Mouse (Mus musculus): ENCODE measurements around the gene Cyp2c23.
A peak's percentile ranks its signal among the peaks of the same experiment; 100 is the strongest.

Gene Cyp2c23

DNA sequence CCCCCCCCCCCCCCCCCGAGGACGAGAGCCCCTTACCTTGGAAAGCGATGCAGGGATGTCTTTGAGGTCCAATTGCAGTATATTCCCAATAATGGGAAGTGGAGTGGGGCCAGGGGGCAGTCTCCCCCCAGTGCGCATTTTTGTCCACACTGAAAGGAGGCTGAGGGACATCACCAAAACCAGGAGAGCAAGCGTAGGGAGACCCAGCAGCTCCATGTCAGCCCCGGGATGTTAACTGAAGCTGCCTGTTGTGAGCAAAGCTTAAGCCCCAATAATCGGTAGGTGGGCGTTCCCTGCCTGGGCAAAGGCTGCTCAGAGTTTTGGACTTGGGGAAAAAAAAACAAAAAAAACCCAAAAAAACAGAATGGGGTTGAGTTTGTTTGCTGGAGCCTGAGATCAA is at the start of gene Cyp2c23:
TSS of gene Cyp2c23 (minus strand) at position 237 of the 400 bp plus-strand sequence.
- DNase-seq: no peak

DNA sequence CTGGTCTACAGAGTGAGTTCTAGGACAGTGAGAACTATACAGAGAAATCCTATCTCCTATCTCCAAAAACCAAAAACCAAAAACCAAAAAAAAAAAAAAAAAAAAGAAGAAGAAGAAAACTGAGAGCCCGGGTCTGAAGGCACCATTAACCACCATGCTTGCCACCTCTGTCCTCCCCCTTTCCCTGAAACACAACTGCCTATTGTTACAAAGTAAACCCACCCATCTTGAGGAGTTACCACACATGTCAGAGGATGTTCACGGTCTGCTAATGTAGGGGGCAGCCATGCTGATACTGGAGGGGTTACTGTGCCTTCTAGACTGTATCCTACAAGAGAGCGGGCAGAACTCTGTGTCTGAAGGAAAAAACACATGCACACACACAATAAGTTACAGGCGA is 48.0 kb upstream of the Cyp2c23 start:
- DNase-seq: no peak

DNA sequence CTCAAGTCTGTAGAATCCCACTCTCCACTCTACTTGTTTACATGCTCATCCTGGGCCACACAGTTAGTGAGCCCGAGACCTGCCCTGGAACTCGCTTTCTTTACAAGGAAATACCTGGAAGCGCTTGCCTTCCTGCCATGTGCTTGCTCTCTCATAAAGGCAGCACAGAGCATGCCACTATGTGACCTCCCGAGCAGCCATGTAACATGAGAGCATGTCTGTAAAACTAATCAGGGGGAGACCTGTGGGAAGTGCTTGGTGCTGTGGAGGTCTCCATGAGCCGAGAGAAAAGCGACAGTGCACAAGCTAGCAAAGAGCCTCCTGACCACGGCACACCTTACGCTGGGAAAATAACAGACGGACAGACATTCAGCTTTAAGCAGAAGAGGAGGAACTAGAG is 47.4 kb upstream of the Cyp2c23 start:
- no peak for DNase-seq

DNA sequence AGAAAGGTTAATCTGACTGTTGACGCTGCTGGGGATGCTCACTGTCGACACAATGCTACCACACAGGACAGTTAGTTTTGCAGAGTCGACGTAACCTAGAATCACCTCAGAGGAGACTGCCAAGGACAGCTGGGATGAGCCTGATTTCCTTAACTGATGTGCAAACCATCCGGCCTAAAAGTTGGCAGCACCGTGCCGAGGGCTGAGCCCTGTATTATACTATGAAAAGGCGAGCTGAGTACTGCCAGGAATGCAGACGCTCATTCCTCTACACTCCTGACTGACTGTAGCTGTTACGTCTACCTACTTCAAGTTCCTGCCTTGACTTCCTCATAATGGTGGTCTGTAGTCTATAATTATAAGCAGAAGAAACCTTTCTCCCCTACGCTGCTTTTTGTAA is 46.0 kb upstream of the Cyp2c23 start:
- DNase-seq: no peak

DNA sequence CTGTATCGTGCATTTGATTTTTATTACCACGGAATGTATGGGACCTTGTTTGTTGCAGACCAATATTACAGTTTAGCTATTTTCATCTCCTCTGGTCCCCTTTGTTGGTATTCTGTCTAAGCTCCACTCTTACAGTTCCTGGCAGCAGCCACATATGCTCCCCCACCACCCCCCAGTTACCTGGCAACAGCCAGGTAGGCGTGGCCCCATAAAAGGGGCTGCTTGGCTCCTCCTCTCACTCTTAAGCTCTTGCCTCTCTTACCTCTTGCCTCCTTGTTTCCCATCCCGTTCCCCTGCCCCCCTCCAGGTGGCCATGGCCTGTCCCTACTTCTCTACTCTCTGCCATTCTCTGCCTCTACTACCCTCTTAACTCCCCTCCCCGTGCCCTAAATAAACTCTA is 42.2 kb upstream of the Cyp2c23 start:
- peak; percentile 33 for DNase-seq

DNA sequence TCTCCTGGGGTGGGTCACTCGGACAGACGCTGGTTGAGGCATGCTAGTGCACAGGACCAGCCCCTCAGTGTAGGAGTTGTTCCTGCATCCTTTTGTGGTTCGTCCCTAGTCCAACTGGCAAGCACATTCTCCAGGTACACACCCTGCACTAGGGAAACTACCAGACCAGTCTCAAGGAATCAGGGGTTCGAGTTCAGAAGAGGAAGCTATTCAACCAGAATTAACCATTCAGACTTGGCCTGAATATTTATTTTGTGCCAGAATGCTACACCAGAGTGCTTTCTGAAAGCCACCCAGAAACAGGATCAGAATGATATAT is 40.9 kb upstream of the Cyp2c23 start:
- no peak for DNase-seq

DNA sequence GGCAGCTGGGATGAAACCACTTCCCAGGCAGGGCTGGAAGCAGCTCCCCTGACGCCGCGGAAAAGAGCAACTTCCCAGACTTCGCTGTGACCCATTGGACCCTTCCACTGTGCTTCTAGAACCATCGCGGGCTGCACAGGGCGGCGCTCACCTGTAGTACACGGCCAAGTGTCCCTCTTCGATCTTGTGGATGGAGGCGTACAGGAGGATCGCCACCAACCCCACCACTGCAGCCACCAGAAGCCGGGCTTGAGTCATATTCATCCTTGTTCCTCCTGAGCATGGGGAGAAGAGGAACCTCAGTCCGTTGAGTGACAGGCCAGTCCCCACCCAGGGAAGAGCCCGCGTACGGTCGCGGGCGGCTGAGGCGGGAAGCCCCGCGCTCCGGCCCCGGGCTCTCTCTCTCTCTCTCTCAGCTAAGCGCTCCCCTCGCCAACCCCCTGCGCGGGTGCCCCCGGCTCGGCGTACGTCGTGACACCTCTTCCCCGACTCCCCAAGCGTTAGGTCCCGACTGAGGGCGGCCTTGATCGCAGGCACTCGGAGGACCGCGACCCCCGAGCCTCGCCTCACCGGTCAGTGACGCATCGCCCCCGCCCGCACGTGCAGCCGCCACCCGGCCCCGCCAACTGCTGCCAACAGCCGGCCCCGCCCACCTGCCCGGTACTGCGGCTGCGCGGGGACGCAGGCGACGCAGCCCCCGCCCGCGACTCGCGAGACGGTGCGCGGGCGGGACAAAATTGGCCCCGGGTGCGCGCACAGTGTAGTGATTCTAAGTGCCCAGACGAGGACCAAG is 40.3 kb upstream of the Cyp2c23 start, which contains the start of gene Erlin1:
TSS of gene Erlin1 (minus strand) at position 665 of the 793 bp plus-strand sequence.
- peak; percentile 89 for DNase-seq

DNA sequence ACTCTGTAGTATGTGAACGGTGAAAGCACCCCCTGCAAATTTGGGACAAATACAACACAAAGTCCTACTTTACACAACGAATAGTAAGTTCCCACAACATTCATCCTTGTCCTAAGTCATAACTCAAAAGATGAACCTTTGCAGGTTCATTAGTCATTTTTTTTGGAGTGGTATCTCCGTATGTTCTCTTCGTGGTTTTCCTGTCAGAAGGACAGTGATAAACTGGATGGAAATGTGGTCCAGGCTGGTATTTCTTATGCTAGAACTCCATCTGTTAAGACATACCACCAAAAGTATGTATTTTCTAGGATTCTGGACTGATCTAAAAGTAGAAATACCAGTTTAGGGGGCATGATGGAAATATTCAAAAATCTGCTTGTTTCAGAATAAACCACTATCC is 39.2 kb upstream of the Cyp2c23 start:
- no peak for DNase-seq

DNA sequence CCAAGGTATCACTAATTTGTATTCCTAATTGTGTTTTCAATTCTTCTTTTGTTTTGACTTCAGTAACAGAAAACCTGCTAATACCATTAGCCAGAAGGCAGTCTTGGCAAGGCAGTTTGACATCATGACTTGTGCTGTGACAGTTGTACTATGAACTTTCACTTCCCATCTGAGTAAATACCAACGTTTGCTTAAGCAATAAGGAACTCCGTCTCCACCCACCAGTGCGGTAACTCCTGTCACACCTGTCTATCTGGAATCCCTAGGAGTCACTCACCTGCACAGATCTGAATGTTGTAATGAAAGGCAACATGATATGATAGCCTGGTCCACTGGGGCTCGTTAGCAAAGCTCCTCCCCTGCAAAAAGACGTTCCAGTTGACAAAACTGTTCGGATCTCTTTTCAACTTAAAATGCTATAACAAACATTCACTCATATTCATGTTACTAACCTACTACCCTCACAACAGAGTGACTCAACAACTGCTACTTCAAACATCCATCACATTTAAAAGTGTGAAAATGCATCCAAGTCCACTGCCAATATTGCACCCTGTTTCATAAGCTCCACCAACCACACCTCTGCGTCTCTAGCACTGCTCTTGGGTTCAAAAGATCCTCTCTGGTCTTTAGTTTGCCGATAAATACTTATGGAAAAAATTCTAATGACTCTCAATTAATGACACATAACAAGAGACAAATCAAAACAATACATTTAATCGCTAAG is 38.5 kb upstream of the Cyp2c23 start:
- DNase-seq: no peak

DNA sequence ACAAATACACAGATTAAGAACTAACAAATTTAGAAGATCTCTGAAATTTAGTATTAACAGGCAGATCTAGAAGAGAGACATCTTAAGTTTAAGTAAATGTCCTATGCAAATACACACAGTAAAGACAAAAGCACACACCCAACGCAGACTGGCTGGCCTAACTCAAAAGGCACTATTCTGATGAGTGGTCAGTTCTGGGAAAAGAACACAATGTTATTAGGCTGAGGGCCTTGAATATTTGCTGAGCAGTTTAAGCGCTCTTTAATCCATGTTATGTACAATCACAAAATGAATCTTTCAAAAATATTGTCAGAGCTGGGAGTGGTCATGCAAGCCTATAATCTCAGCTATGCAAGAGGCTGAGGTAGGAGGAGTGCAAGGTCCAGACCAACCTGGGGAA is 35.7 kb upstream of the Cyp2c23 start:
- no peak for DNase-seq

DNA sequence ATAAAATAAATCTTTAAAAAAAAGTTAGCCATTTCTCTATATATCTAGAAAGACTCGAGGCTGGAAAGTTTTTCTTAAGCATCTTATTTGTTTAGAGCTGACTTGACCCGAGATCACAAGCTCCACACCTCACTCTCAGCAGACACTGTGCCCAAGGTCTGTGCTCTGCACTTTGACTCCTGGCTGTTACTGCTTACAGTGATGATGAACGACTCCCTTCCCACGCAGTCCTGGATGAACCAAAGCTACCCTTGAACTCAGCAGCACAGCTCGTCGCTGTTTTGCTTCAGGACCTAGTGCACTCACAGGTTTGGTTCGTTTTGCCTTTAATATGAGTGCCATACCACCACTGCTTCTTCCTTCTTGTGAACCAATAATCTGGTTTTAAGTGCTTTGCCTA is 34.8 kb upstream of the Cyp2c23 start:
- no peak for DNase-seq

DNA sequence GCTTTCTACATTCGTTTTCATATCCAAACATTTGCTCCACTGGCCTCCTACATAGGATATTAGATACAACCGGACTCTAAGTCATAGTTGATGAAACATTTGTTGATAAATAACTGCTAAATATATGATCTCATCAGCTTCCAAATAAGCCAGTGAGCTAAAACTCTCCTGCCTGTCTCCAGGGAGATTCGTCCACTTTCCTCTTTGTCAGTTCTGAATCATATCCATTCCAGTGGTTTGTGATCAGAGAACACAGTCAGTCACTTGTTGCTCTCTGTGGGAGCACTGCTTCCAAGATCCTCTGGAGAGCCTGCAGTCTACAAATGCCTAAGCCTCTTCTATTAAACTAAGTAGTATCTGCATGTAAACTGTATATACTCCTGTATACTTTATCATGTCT is 31.2 kb upstream of the Cyp2c23 start:
- DNase-seq: no peak

DNA sequence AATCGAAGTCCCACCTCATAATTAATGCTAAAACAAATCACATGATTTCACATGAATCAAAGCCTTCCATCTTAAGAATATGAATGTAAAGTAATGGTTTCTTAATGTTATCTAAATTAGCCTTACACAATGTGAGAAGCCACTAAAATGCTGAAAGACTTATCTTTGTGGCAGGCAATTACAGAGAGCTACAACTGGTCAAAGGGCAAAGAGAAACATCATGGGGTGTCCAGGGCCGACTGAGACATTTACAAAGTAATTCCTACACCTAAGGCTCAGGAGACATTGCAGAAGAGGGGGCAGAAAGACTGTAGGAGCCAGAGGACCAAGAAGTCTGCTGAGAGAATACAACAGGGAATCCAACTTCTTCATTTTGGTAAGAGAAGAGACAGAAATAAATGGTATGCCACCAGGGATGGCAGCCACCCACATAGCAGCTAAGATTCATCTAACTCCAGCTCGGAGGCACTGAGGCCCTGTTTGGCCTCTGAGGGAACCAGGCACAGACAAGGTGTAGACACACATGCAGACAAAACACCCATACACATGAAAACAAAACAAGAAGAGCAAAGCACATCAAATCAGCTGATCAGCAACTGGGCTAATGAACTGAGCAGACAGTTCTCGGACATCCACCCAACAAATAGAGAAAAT is 26.3 kb upstream of the Cyp2c23 start:
- no peak for DNase-seq

DNA sequence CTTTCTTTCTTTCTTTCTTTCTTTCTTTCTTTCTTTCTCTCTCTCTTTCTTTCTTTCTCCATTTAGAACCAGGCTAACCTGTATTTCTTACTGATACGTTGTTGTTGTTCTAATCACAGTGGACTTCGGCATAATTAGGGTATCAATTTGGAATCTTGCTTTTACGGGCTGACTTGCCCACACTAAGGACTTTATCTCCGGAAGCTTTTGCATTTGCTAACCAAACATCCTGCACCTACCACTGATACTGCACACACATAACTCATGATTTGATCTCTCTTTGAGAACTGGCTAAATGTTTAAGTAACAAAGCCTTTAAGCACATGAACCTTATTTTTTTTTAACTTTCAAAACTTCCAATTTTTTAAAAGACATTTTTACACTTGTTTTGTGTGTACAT is 21.4 kb upstream of the Cyp2c23 start:
- no peak for DNase-seq

DNA sequence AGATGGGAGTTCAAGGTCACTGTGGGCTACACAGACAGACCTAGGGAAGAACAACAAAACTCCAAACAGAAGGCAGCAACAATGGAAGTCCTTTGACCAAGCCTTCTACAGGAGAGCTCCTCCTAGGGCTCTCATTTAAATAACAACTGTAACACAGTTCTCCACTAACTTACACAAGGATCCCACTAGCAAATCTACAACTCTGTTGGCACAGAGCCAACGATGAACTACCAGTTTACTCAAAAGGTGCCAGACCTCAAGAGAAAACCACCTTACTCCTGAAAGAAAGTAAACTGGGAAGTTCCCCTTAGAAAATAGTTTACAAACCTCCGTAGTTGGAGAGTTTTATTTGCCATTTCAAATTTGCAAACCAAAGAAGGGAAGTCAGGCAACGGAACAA is 20.3 kb upstream of the Cyp2c23 start:
- no peak for DNase-seq

DNA sequence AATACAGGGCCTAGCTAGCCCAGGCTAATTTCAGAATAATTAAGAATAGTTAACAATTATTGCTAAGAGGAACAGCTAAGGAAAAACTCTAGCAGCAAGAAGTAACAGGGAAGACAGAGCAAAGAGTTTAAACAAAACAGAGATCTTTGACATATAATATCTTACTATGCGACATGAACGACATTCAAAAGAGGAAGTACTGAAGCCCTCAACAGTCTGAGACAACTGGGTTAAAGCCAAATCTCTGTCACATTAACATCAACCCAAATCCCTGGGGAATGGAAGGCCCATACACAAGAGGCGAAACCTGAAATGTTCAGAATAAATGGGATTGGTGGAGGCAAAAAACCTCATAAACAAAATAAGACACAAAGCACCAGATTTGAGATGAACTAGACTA is 16.8 kb upstream of the Cyp2c23 start:
- no peak for DNase-seq

DNA sequence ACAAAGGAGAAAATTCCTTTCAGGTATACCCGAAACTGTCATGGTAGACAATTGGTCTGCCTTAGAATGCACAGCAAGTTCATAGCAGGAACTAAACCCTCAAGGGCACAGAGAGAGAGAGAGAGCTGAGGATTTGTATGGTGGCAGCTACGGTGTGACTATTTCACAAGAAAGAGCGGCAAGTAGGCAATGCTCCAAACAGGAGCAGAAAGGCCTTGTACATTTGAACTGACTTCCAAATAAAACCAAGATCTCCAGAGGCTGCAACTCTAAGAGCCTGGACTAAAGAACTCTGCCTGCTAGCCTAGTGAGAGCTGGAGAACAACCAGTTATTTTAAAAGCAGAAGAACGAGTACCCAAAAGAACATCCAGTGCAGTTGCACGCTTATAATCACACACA is 13.1 kb upstream of the Cyp2c23 start:
- DNase-seq: no peak

DNA sequence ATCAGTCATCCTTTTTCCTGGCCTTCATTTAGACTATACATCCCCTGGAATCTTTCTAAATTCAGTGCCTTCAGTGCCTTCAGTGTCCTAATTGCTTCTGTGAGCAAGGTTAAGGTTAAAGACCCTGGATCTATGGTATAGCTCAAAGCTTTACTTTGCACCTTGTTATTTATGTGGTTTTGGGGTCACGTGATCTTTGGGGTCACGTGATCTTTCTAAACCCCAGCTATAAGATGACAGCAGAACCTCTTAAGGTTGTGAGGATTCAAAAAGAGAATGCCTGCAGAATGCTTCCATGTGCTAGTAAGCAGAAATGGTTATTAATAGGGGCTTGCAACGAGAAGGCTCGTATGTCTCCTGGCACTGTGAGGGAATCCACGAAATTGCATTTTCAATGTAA is 4.4 kb upstream of the Cyp2c23 start:
- no peak for DNase-seq

DNA sequence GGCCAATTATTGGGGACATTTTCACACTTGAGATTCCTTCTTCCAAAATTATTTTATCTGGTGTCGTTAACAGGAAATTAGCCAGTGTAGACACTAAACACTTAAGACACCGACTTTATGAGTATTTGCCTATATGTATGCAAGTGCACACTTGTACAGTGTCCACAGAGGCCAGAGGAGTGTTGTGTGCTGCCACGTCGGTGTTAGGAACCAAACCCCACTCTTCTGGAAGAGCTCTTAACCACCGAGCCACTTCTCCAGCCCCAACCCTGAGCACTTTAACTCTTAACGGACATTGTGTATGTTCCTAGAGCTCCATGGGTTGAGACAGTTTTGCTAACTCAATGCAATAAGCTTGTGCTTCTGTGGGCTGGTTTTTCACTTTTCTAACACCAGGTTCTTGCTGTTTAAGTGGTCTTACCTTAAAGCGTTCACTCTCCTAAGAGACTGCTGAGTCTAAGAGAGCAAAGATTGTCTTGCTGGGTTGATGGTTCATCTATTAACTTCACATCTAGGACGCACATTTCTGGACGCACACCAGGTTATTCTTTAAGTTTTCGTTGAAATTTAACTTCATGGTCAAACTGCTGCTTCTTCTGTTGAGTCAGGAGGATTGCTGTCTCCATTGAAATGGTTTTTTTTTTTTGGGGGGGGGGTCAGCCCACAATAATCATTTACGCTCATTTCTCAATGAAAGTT is 3.2 kb upstream of the Cyp2c23 start:
- DNase-seq: no peak

DNA sequence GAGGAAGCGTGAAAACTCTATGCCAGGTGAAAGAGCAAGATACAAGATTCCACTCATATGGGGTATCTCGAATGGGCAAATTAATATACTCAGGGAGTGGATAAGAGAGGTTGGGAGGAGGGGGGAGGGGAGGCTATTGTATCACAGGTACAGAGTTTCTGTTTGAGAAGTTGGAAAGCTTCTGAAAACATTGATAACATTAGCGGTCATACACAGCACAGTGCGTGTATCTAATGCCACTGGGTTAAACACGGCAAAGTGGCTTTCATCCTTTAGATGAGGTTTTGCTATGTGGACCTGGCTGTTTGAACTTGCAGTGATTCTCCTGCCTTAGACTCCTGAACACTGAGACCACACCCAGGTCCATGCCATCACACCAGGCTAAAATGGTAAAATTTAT is 1.0 kb upstream of the Cyp2c23 start:
- no peak for DNase-seq

DNA sequence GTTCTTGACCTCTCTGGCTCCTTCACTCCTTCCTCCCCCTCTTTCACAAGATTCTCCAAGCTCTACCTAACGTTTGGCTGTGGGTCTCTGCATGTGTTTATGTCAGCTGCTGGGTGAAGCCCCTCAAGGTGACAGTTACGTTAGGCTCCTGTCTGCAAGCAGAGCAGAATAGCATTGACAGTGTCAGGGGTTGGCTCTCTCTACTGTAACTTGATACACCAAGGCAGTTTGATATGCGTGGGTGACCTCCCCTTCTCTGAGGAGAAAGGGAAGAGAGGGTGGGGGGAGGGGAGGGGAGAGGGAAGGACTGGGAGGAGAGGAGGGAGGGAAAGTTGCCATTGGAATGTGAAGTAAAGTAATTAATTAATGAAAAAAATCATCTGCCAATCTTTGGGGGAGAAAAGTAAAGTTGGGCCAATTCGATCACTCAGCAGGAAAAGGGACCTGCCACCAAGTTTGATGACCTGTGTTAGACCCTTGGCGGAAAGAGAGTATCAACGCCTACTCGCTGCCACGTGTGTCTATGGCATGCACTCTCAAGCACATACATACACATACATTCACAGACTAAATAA is 2.0 kb downstream of the Cyp2c23 start:
- DNase-seq: no peak

DNA sequence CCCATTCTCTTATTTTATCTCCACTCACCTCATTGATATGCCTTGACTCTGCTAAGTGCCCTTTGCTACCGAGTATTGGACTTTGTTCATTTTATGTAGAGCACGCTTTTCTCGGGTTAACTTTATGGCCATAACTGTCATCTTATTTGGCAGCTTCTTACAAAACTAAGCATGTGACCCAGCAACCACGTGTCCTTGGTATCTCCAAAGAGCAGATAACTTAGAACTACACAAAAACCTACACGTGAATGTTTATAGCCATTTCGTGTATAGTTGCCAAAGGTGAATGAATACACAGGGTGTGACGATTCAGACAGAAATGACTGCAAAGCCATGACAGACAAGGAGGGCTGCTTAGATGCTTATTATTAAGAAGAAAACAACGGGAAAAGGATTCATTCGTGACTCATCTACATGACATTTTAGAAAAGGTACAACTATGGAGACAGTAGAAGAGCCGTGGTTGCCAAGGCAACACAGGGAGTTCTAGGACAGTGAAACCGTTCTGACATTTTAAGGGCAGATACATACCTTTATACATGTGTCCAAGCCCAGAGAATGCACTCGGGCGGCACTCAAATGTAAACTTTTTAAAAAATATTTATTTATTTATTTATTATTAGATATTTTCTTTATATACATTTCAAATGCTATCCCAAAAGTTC is 4.0 kb downstream of the Cyp2c23 start:
- DNase-seq: no peak

DNA sequence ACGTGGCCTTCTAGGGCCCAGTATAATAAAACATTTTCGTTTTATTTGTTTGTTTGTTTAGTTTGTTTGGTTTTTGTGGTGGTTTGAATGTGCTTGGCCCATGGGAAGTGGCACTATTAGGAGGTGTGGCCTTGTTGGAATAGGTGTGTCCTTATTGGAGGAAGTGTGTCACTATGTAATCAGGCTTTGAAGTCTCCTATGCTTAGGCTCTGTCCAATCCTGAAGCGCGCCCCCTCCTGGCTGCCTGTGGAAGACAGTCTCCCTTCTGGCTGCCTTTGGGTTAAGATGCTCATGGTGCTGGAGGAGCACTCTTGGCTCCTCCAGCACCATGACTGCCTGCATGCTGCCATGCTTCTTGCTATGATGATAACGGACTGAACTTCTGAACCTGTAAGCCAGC is 5.9 kb downstream of the Cyp2c23 start:
- no peak for DNase-seq

All from cerebellum, adult 11-12 months (tissue).